Mouse (Mus musculus): ENCODE results near the gene Tnfrsf1b. TPM values are rescaled to one million over a fixed set of nuclear protein-coding genes. Genes with fewer than 3 reads are reported as not detected.

Tnfrsf1b gene
- polyA plus RNA-seq, 1 experiment from 2014 or later, result 2.4 TPM

DNA sequence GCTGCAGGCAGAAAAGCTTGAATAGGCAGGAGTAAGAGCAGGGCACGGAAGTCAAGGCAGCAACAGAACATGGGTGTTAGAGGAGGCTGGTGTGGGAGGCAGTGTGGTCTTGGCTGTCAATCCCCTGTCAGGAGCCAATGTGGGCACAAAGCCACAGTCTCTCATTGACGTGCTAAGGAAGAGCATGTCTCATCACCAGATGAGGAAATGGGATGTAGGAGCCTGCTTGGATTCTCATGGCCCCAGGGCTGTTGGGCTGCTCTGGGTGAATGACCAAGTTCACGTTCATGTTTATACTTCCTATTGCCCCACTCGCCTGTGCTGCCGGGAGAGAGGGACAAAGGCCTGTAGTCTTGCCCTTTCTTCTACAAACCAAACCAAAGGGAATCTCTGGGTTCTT, 28.8 kb downstream of the Tnfrsf1b start:
- Histone ChIP-seq H3K9ac (ENCODE audit: low read length) (no peak overlapping the region), H3K27me3 (ENCODE audit: control insufficient read depth, insufficient read depth, low read length) (no peaks in the 10 kb centered on the region), H3K4me1 (ENCODE audit: control insufficient read depth, insufficient read depth, low read length) (no peaks in the 10 kb centered on the region), H3K36me3 (ENCODE audit: control insufficient read depth, insufficient read depth, low read length) (no peaks in the 10 kb centered on the region), H3K4me3 (ENCODE audit: low read depth, low read length) (no peak overlapping the region), H3K9me3 (ENCODE audit: control insufficient read depth, low read length) (no peaks in the 10 kb centered on the region), H3K4me2 (no peak overlapping the region), H3K27ac (ENCODE audit: low read depth, low read length) (no peak overlapping the region)
- peak; percentile 19 for DNase-seq (ENCODE audit: low spot score, missing footprints)
- 69% methylated on average over 5 of the region's 5 CpGs for WGBS
- no peak for ATAC-seq (ENCODE audit: low FRiP score)

GRCm38 (mm10) chr4:145217046-145217445, 29.6 kb downstream of the Tnfrsf1b start:
- H3K4me1 ChIP-seq (ENCODE audit: control insufficient read depth, insufficient read depth, low read length), result no peaks in the 10 kb centered on the region
- no peak overlapping the region for H3K9ac ChIP-seq (ENCODE audit: low read length)
- DNase-seq (ENCODE audit: low spot score, missing footprints) (no peak), ATAC-seq (ENCODE audit: low FRiP score) (no peak)
- no peaks in the 10 kb centered on the region for H3K9me3 ChIP-seq (ENCODE audit: control insufficient read depth, low read length)
- no peak overlapping the region for H3K4me2 ChIP-seq
- no peak overlapping the region for H3K27ac ChIP-seq (ENCODE audit: low read depth, low read length)
- no peaks in the 10 kb centered on the region for H3K36me3 ChIP-seq (ENCODE audit: control insufficient read depth, insufficient read depth, low read length)
- H3K4me3 ChIP-seq (ENCODE audit: low read depth, low read length), result no peak overlapping the region
- WGBS, result 87% methylated on average over 6 of the region's 6 CpGs
- H3K27me3 ChIP-seq (ENCODE audit: control insufficient read depth, insufficient read depth, low read length), result no peaks in the 10 kb centered on the region

DNA sequence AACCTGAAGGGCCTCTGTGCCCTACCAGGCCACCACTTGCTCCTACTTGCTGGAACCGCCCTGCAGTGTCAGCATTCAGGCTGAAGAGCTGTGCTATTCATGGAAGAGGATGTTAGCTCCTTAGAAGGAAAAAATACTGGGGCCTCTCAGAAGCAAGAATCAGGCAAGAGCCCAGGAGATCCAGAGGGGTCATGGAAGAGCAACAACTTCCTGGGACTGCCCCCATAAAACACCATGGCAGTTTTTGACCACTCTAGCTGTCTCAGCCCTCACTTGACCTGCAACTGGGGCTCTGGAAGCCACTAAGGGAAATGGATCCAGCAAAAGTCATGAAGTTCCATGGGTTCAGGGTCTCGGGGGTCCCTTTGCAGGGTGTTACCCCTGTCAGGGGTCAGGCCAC, 31.3 kb downstream of the Tnfrsf1b start:
- no peak overlapping the region for H3K27ac ChIP-seq (ENCODE audit: low read depth, low read length)
- no peak overlapping the region for H3K4me2 ChIP-seq
- no peak overlapping the region for H3K4me3 ChIP-seq (ENCODE audit: low read depth, low read length)
- DNase-seq (ENCODE audit: low spot score, missing footprints), result peak; percentile 49
- H3K9me3 ChIP-seq (ENCODE audit: control insufficient read depth, low read length), result no peaks in the 10 kb centered on the region
- 84% methylated on average over 2 of the region's 2 CpGs for WGBS
- ATAC-seq (ENCODE audit: low FRiP score), result no peak
- H3K27me3 ChIP-seq (ENCODE audit: control insufficient read depth, insufficient read depth, low read length), result no peaks in the 10 kb centered on the region
- no peaks in the 10 kb centered on the region for H3K36me3 ChIP-seq (ENCODE audit: control insufficient read depth, insufficient read depth, low read length)
- no peaks in the 10 kb centered on the region for H3K4me1 ChIP-seq (ENCODE audit: control insufficient read depth, insufficient read depth, low read length)
- no peak overlapping the region for H3K9ac ChIP-seq (ENCODE audit: low read length)

DNA sequence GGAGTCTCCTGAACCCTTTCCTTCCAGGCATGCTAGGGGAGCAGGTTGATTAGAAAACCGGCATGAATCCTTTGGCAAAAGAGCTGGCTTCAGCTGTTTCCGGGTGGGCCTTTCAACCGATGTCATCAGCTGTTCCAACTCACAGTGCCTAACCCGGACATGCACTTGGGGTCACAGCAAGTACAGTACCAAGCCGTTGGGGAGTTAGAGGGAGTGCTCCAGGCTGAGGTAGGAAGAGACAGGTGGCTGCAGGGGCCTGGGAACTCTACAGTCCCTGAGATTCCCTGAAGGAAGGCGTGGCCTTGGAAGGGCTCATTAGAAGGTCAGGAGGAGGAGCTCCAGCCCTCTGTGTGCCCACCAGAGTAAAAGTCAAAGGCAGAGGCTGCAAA, 31.9 kb downstream of the Tnfrsf1b start:
- ATAC-seq (ENCODE audit: low FRiP score) (peak; percentile 54), DNase-seq (ENCODE audit: low spot score, missing footprints) (no peak)
- H3K9ac ChIP-seq (ENCODE audit: low read length), result no peak overlapping the region
- no peak overlapping the region for H3K4me2 ChIP-seq
- H3K9me3 ChIP-seq (ENCODE audit: control insufficient read depth, low read length), result no peaks in the 10 kb centered on the region
- no peak overlapping the region for H3K4me3 ChIP-seq (ENCODE audit: low read depth, low read length)
- no peaks in the 10 kb centered on the region for H3K4me1 ChIP-seq (ENCODE audit: control insufficient read depth, insufficient read depth, low read length)
- 70% methylated on average over 6 of the region's 6 CpGs for WGBS
- H3K36me3 ChIP-seq (ENCODE audit: control insufficient read depth, insufficient read depth, low read length), result no peaks in the 10 kb centered on the region
- no peaks in the 10 kb centered on the region for H3K27me3 ChIP-seq (ENCODE audit: control insufficient read depth, insufficient read depth, low read length)
- H3K27ac ChIP-seq (ENCODE audit: low read depth, low read length), result no peak overlapping the region

GRCm38 (mm10) chr4:145213999-145214785, 32.5 kb downstream of the Tnfrsf1b start:
- no peak overlapping the region for H3K4me3 ChIP-seq (ENCODE audit: low read depth, low read length)
- 32% methylated on average over 8 of the region's 8 CpGs for WGBS
- H3K9ac ChIP-seq (ENCODE audit: low read length), result no peak overlapping the region
- no peaks in the 10 kb centered on the region for H3K27me3 ChIP-seq (ENCODE audit: control insufficient read depth, insufficient read depth, low read length)
- ATAC-seq (ENCODE audit: low FRiP score), result peak; percentile 88
- peak; percentile 100 for DNase-seq (ENCODE audit: low spot score, missing footprints)
- H3K27ac ChIP-seq (ENCODE audit: low read depth, low read length), result no peak overlapping the region
- H3K4me1 ChIP-seq (ENCODE audit: control insufficient read depth, insufficient read depth, low read length), result no peaks in the 10 kb centered on the region
- H3K9me3 ChIP-seq (ENCODE audit: control insufficient read depth, low read length), result no peaks in the 10 kb centered on the region
- no peaks in the 10 kb centered on the region for H3K36me3 ChIP-seq (ENCODE audit: control insufficient read depth, insufficient read depth, low read length)
- no peak overlapping the region for H3K4me2 ChIP-seq

- ATAC-seq (ENCODE audit: low FRiP score), result no peak
- Histone ChIP-seq H3K9ac (ENCODE audit: low read length) (no peak overlapping the region), H3K4me1 (ENCODE audit: control insufficient read depth, insufficient read depth, low read length) (no peaks in the 10 kb centered on the region), H3K9me3 (ENCODE audit: control insufficient read depth, low read length) (no peaks in the 10 kb centered on the region), H3K4me3 (ENCODE audit: low read depth, low read length) (no peak overlapping the region), H3K4me2 (no peak overlapping the region), H3K27me3 (ENCODE audit: control insufficient read depth, insufficient read depth, low read length) (no peaks in the 10 kb centered on the region), H3K36me3 (ENCODE audit: control insufficient read depth, insufficient read depth, low read length) (no peaks in the 10 kb centered on the region), H3K27ac (ENCODE audit: low read depth, low read length) (no peak overlapping the region)
- DNase-seq (ENCODE audit: low spot score, missing footprints), result no peak
- 74% methylated on average over 2 of the region's 2 CpGs for WGBS
Measured at GRCm38 (mm10) chr4:145211076-145211475, 35.6 kb downstream of the Tnfrsf1b start.

DNA sequence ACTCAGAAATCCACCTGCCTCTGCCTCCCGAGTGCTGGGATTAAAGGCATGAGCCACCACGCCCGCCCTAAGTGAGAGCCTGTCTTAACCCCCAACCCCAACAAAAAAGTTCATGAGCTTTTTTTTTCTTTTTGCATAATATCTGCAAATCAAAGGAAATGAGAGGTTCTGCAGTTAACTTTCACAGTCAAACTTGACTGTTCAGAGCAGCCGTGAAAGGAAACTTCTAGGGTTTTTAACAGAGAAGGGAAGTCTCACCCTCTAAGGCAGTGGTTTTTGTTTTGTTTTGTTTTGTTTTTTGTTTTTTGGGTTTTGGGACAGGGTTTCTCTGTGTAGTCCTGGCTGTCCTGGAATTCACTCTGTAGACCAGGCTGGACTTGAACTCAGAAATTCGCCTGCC, 36.1 kb downstream of the Tnfrsf1b start:
- 89% methylated on average over 5 of the region's 5 CpGs for WGBS
- H3K36me3 ChIP-seq (ENCODE audit: control insufficient read depth, insufficient read depth, low read length), result no peaks in the 10 kb centered on the region
- no peaks in the 10 kb centered on the region for H3K4me1 ChIP-seq (ENCODE audit: control insufficient read depth, insufficient read depth, low read length)
- H3K27ac ChIP-seq (ENCODE audit: low read depth, low read length), result no peak overlapping the region
- H3K9ac ChIP-seq (ENCODE audit: low read length), result no peak overlapping the region
- ATAC-seq (ENCODE audit: low FRiP score) (no peak), DNase-seq (ENCODE audit: low spot score, missing footprints) (no peak)
- no peaks in the 10 kb centered on the region for H3K9me3 ChIP-seq (ENCODE audit: control insufficient read depth, low read length)
- H3K4me3 ChIP-seq (ENCODE audit: low read depth, low read length), result no peak overlapping the region
- no peak overlapping the region for H3K4me2 ChIP-seq
- H3K27me3 ChIP-seq (ENCODE audit: control insufficient read depth, insufficient read depth, low read length), result no peaks in the 10 kb centered on the region

- Histone ChIP-seq H3K9me3 (ENCODE audit: control insufficient read depth, low read length) (no peaks in the 10 kb centered on the region), H3K4me2 (no peak overlapping the region), H3K9ac (ENCODE audit: low read length) (no peak overlapping the region), H3K27ac (ENCODE audit: low read depth, low read length) (no peak overlapping the region), H3K27me3 (ENCODE audit: control insufficient read depth, insufficient read depth, low read length) (no peaks in the 10 kb centered on the region), H3K36me3 (ENCODE audit: control insufficient read depth, insufficient read depth, low read length) (no peaks in the 10 kb centered on the region), H3K4me1 (ENCODE audit: control insufficient read depth, insufficient read depth, low read length) (no peaks in the 10 kb centered on the region), H3K4me3 (ENCODE audit: low read depth, low read length) (no peak overlapping the region)
- 46% methylated on average over 5 of the region's 5 CpGs for WGBS
- ATAC-seq (ENCODE audit: low FRiP score) (no peak), DNase-seq (ENCODE audit: low spot score, missing footprints) (no peak)
Measured at GRCm38 (mm10) chr4:145209690-145210088, 37.0 kb downstream of the Tnfrsf1b start.

DNA sequence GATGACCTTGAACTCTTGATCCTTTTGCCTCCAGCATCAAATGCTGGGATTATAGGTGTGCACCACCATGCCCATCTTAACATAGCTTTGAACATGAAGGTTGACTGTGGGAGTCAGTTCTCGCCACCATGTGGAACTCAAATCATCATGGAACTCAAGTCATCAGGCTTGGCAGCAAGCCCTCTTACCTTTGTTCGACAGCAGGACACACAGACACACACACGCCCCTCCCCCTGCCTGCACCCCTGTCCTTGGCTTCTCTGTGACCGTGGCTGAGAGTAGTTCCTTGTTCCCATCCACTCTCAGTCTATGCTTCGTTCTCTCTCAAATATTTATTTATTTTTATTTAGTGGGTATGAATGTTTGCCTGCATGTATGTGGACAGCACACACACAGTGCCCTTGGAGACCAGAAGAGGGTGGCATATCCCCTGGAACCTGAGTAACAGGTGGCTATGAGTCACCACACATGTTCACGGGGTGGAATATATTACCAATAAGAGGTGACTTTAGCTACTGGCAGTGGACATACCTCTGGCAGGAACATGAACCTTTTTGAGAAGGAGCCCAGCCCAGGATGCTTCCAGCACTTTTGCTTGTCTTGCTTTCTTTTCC, 37.5 kb downstream of the Tnfrsf1b start:
- 78% methylated on average over 6 of the region's 6 CpGs for WGBS
- H3K9me3 ChIP-seq (ENCODE audit: control insufficient read depth, low read length), result no peaks in the 10 kb centered on the region
- no peaks in the 10 kb centered on the region for H3K27me3 ChIP-seq (ENCODE audit: control insufficient read depth, insufficient read depth, low read length)
- no peak for DNase-seq (ENCODE audit: low spot score, missing footprints)
- no peak overlapping the region for H3K9ac ChIP-seq (ENCODE audit: low read length)
- H3K36me3 ChIP-seq (ENCODE audit: control insufficient read depth, insufficient read depth, low read length), result no peaks in the 10 kb centered on the region
- no peak overlapping the region for H3K4me3 ChIP-seq (ENCODE audit: low read depth, low read length)
- peak; percentile 49 for ATAC-seq (ENCODE audit: low FRiP score)
- no peak overlapping the region for H3K4me2 ChIP-seq
- H3K4me1 ChIP-seq (ENCODE audit: control insufficient read depth, insufficient read depth, low read length), result no peaks in the 10 kb centered on the region
- no peak overlapping the region for H3K27ac ChIP-seq (ENCODE audit: low read depth, low read length)

Measured in midbrain, embryonic 11.5 days (tissue).